Mouse (Mus musculus) hindbrain, embryonic 15.5 days (tissue): ENCODE measurements at regions not wholly inside any gene's neighbourhood (a gene's known extent, or its start where the extent isn't known, plus 50 kb on each side); places are given as distances from the start of the nearest gene placed in this dataset.

Experiments
- ATAC-seq: fragments of 200-750 bp; cut with Nextera tagmentation; 2 replicates; pipeline ENCODE4 v1.8.0; 2017; ENCODE audit warnings: low read depth, moderate number of reproducible peaks, moderate TSS enrichment; ENCODE audit not compliant: low FRiP score
- H3K27ac ChIP-seq: fragments of 300-500 bp; sonication (generic); replicated peaks from 2 replicates; pipeline ENCODE4 v1.5.1; 2015; ENCODE audit warnings: mild to moderate bottlenecking, inconsistent platforms
- H3K27me3 ChIP-seq: fragments of 300-500 bp; sonication (generic); 2 replicates; pipeline ENCODE4 v1.6.1; 2015; ENCODE audit warnings: control low read depth, inconsistent platforms
- H3K36me3 ChIP-seq: fragments of 300-500 bp; sonication (generic); 2 replicates; pipeline ENCODE4 v1.6.1; 2015; ENCODE audit warnings: control low read depth, inconsistent platforms
- H3K4me1 ChIP-seq: fragments of 300-500 bp; sonication (generic); replicated peaks from 2 replicates; pipeline ENCODE4 v1.6.1; 2015; ENCODE audit warnings: control low read depth, inconsistent platforms
- H3K4me2 ChIP-seq: fragments of 300-500 bp; sonication (generic); 2 replicates; pipeline ENCODE4 v1.6.1; 2015; ENCODE audit warnings: moderate library complexity, mild to moderate bottlenecking, inconsistent platforms
- H3K4me3 ChIP-seq: fragments of 300-500 bp; sonication (generic); 2 replicates; pipeline ENCODE4 v1.5.1; 2015; ENCODE audit warnings: mild to moderate bottlenecking, inconsistent platforms
- H3K9ac ChIP-seq: fragments of 300-500 bp; sonication (generic); 2 replicates; pipeline ENCODE4 v1.6.1; 2015; ENCODE audit warnings: inconsistent platforms
- H3K9me3 ChIP-seq: fragments of 300-500 bp; sonication (generic); 2 replicates; pipeline ENCODE4 v1.6.1; 2016; ENCODE audit warnings: control low read depth, inconsistent platforms
- WGBS: fragments of 180-500 bp; shearing (Covaris S2); methylation state at CpG from one replicate; pipeline ENCODE4 v1.1.7; 2015; 5-methylcytosine and 5-hydroxymethylcytosine counted together

DNA sequence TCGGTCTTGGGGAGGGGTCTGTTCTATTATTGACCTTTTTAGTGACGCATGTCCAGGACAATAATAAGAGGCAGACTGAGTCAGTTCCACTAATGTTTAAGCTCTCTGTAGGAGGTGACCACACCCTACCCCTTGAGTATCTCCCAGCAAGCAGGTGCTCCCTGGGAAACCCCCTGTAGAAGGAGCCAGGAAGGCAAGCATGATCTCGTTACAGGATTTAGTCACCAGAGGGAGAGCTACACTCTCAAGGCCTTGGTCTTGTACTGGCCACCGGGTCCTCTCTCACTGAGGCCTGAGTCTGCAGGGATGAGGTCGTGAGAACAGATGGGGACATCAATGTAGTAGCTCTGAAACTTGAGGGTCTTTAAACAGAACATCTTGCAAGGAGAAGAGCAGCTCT lies 55.3 kb upstream of the Ccnd2 start:
- Histone ChIP-seq H3K9ac (no peak overlapping the region), H3K36me3 (no peaks in the 10 kb centered on the region), H3K4me2 (no peak overlapping the region), H3K27me3 (no peaks in the 10 kb centered on the region), H3K9me3 (no peaks in the 10 kb centered on the region), H3K4me1 (no peaks in the 10 kb centered on the region), H3K27ac (no peak overlapping the region), H3K4me3 (no peak overlapping the region)
- ATAC-seq, result no peak
- 86% methylated on average over 5 of the region's 5 CpGs for WGBS

- Histone ChIP-seq H3K4me3 (no peak overlapping the region), H3K36me3 (no peaks in the 10 kb centered on the region), H3K27me3 (no peaks in the 10 kb centered on the region), H3K4me1 (no peaks in the 10 kb centered on the region), H3K4me2 (no peak overlapping the region), H3K9me3 (no peaks in the 10 kb centered on the region), H3K9ac (no peak overlapping the region), H3K27ac (no peak overlapping the region)
- WGBS, result 93% methylated on average over 3 of the region's 3 CpGs
- no peak for ATAC-seq
Measured at GRCm38 (mm10) chr6:127213355-127213754, 61.4 kb upstream of the Ccnd2 start.

DNA sequence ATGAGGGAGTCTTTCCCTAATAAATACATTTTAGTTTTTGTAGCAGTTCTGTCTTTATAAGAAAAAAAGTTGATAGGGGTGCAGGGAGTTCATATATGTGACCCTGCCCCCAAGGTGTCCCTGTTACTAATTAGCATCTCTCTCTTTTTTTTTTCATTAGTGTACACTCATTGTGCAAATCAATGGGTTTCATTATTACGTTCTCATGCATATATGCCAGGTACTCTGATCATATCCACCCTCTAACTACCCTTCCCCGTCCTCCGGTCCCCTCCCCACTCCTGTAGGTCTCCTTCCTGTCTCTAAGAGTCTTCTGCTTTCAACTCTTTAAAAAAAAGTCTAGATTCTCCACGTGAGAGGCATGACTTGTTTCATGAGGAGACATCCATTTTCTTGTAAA lies 63.9 kb upstream of the Ccnd2 start:
- H3K36me3 ChIP-seq, result no peaks in the 10 kb centered on the region
- no peaks in the 10 kb centered on the region for H3K9me3 ChIP-seq
- no peaks in the 10 kb centered on the region for H3K27me3 ChIP-seq
- no peak overlapping the region for H3K4me3 ChIP-seq
- no peak overlapping the region for H3K4me2 ChIP-seq
- no peak overlapping the region for H3K9ac ChIP-seq
- no peak overlapping the region for H3K27ac ChIP-seq
- WGBS, result 74% methylated on average over 4 of the region's 4 CpGs
- no peak for ATAC-seq
- H3K4me1 ChIP-seq, result no peaks in the 10 kb centered on the region

- H3K9ac ChIP-seq, result no peak overlapping the region
- no peaks in the 10 kb centered on the region for H3K9me3 ChIP-seq
- no peak for ATAC-seq
- no peaks in the 10 kb centered on the region for H3K36me3 ChIP-seq
- no peaks in the 10 kb centered on the region for H3K4me1 ChIP-seq
- no peak overlapping the region for H3K27ac ChIP-seq
- no peaks in the 10 kb centered on the region for H3K27me3 ChIP-seq
- H3K4me3 ChIP-seq, result no peak overlapping the region
- no peak overlapping the region for H3K4me2 ChIP-seq
- WGBS, result 66% methylated on average over 17 of the region's 17 CpGs
Measured at GRCm38 (mm10) chr6:127218634-127219445, 66.8 kb upstream of the Ccnd2 start.

- 84% methylated on average over 7 of the region's 7 CpGs for WGBS
- Histone ChIP-seq H3K4me2 (no peak overlapping the region), H3K4me1 (no peaks in the 10 kb centered on the region), H3K4me3 (no peak overlapping the region), H3K36me3 (no peaks in the 10 kb centered on the region), H3K27me3 (no peaks in the 10 kb centered on the region), H3K9ac (no peak overlapping the region), H3K27ac (no peak overlapping the region), H3K9me3 (no peaks in the 10 kb centered on the region)
- no peak for ATAC-seq
Measured at GRCm38 (mm10) chr6:127219446-127219802, 67.4 kb upstream of the Ccnd2 start.

- H3K4me2 ChIP-seq, result no peak overlapping the region
- H3K4me3 ChIP-seq, result no peak overlapping the region
- H3K27me3 ChIP-seq, result no peaks in the 10 kb centered on the region
- no peaks in the 10 kb centered on the region for H3K9me3 ChIP-seq
- 79% methylated on average over 5 of the region's 5 CpGs for WGBS
- no peak for ATAC-seq
- no peak overlapping the region for H3K27ac ChIP-seq
- no peaks in the 10 kb centered on the region for H3K4me1 ChIP-seq
- H3K36me3 ChIP-seq, result no peaks in the 10 kb centered on the region
- H3K9ac ChIP-seq, result no peak overlapping the region
Measured at GRCm38 (mm10) chr6:127226242-127226983, 74.4 kb upstream of the Ccnd2 start.

DNA sequence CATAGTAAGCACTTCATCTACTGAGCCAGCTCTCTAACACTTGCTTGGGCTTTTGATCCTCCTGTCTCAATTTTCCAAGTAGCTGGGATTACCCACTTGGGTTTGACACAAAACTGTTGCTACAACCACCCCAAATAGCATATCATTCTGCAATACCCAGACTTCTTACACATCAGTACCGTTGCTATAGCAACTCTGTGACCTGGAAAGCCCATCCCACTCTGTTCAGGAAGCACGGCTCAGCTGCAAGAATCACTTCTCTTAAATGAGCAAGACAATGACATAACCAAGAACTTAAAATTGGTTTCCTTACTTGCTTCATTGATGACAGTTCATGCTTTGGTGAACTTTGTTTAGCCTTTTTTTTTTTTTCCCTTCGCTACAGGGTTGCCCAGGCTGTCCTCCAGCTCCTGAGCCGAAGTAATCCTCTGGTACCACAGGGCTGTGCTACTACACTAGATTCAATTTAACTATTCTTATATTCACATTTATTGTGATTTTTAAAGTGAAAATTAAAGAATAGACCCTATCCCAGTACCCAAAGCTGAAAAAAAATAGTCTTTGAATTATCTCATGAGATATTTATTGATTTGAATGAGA lies 84.6 kb upstream of the Ccnd2 start:
- H3K4me2 ChIP-seq, result no peak overlapping the region
- H3K27ac ChIP-seq, result no peak overlapping the region
- ATAC-seq, result no peak
- H3K9me3 ChIP-seq, result no peaks in the 10 kb centered on the region
- no peak overlapping the region for H3K9ac ChIP-seq
- WGBS, result 58% methylated on average over 4 of the region's 4 CpGs
- H3K4me1 ChIP-seq, result no peaks in the 10 kb centered on the region
- no peaks in the 10 kb centered on the region for H3K36me3 ChIP-seq
- no peaks in the 10 kb centered on the region for H3K27me3 ChIP-seq
- H3K4me3 ChIP-seq, result no peak overlapping the region

DNA sequence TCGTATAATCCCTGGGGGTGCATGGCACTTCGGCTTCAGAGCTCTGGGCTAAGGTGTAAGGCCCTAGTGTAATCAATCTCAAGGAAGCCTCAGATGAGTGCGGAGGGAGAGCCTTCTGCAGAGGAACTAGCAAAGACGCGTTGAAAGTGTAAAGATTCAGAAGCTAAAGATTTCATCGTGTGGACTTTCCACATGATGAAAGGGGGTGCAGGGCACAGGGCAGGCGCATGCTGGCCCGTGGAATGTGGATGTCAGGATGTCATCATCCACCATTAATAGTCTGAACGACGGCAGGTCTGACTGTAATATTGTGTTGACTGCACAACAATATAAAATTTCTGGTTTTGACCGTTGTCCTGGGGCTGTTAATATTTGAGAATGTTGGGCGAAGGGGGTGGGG lies 85.2 kb upstream of the Ccnd2 start:
- H3K36me3 ChIP-seq, result no peaks in the 10 kb centered on the region
- no peak overlapping the region for H3K9ac ChIP-seq
- H3K27ac ChIP-seq, result no peak overlapping the region
- no peaks in the 10 kb centered on the region for H3K27me3 ChIP-seq
- no peak overlapping the region for H3K4me3 ChIP-seq
- no peaks in the 10 kb centered on the region for H3K9me3 ChIP-seq
- no peak for ATAC-seq
- WGBS, result 87% methylated on average over 12 of the region's 12 CpGs
- no peaks in the 10 kb centered on the region for H3K4me1 ChIP-seq
- no peak overlapping the region for H3K4me2 ChIP-seq

DNA sequence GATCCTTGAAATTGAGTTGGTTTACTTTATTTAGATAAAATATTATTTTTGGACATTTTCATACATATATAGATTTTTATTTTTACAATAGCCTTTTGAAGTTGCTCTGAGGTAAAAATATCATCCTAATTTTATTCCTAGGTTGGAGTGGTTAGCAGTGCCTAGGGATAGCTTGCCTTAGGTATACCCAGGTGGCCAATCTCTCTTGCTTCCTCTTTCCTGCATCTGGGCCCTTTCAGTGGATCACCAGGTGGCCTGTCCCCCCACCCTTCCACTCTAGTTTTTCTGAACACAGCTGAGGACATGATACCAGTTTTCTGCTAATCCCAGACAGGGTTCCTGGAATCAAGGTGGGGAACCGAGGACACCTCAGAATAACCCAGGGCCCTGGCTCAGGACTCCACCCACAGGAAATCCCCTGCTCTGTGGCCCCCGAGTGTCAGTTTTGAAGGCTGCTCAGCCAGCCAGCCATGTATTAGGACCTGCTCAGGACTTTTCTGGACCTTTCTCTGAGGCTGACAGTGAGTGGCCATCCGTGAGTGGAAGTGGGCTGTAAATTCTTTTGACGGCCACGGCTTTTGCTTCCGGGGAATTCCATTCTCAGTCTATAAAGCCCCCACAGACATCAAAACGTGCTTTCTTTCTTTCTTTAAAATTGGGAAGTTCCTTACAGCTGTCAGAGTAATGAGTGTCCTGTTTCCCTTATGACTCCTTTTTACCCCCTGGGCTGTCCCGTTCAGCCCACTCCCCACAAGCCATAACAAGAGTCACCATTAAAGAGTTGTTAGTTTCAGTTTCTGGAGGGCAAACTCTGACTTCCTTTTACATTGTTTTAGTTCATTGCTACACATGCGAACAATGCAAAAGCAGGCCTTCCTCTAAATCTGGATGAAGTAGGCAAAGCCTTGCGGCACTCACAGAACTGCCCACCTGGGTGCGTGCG lies 87.8 kb upstream of the Ccnd2 start:
- Histone ChIP-seq H3K4me2 (no peak overlapping the region), H3K4me1 (no peaks in the 10 kb centered on the region), H3K36me3 (no peaks in the 10 kb centered on the region), H3K27me3 (no peaks in the 10 kb centered on the region), H3K9ac (no peak overlapping the region), H3K27ac (no peak overlapping the region), H3K9me3 (no peaks in the 10 kb centered on the region), H3K4me3 (no peak overlapping the region)
- 83% methylated on average over 12 of the region's 12 CpGs for WGBS
- ATAC-seq, result no peak

DNA sequence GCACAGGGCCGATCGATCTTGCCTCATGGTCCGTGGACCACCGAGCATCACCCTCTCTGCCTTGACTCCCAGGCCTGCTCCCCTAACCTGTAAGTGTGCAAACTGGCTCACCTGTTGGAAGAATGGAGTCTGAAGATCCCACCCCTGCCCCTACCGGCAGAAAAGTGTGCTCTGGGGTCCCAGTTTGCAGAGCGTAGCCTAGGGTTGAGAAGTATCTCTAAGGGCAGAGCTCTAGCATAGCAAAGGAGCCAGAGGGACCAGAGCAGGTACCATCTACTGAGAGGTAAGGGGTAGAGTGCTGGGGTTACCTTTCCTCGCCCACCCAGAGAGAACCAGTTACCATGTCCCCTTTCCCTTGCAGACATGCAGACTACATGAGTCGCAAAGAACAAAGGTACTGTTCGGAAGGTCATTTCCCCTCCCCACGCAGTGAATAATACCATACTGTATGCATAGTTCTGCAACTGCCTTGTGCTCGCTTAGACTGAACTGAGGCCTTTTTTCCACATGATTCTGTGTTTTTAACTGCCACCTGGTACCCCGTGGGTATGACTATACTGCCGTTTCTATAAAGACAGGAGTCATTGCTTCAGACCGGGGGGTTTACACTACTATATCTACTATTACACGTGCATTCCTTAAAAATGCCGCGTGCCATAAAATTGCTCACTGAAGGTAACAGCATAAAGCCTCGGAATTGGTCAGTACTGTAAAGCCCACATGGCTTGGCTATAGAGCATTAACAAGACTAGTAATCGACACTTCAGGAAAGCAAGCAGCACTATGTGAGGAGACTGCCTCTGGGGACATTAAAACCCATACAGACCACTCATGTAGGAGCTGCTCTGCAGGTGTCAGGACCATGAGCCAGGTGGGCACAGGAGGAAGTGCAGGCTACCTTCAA lies 88.7 kb upstream of the Ccnd2 start:
- Histone ChIP-seq H3K27me3 (no peaks in the 10 kb centered on the region), H3K36me3 (no peaks in the 10 kb centered on the region), H3K9me3 (no peaks in the 10 kb centered on the region), H3K4me3 (no peak overlapping the region), H3K27ac (no peak overlapping the region), H3K4me2 (no peak overlapping the region), H3K9ac (no peak overlapping the region), H3K4me1 (no peaks in the 10 kb centered on the region)
- no peak for ATAC-seq
- WGBS, result 92% methylated on average over 19 of the region's 19 CpGs
